Mouse (Mus musculus) heart, embryonic 11.5 days (tissue): ENCODE data around the gene Hhatl. TPM values are rescaled to one million over a fixed set of nuclear protein-coding genes. Genes with fewer than 3 reads are reported as not detected.

Source experiments
- ATAC-seq: fragments of 200-750 bp; cut with Nextera tagmentation; replicated peaks from 2 replicates; pipeline ENCODE4 v1.8.0; 2017; ENCODE audit warnings: moderate library complexity; ENCODE audit not compliant: insufficient number of reproducible peaks, low FRiP score, low TSS enrichment
- H3K27ac ChIP-seq: fragments of 300-500 bp; sonication (generic); 2 replicates; pipeline ENCODE4 v1.5.1; 2014; ENCODE audit warnings: mild to moderate bottlenecking, low read depth, low read length
- H3K27me3 ChIP-seq: fragments of 300-500 bp; sonication (generic); 2 replicates; pipeline ENCODE4 v1.6.1; 2014; ENCODE audit warnings: mild to moderate bottlenecking, low read length, mixed read lengths; ENCODE audit not compliant: control insufficient read depth, insufficient read depth
- H3K36me3 ChIP-seq: fragments of 300-500 bp; sonication (generic); 2 replicates; pipeline ENCODE4 v1.6.1; 2014; ENCODE audit warnings: mild to moderate bottlenecking, low read length, moderate library complexity, mixed read lengths; ENCODE audit not compliant: control insufficient read depth, insufficient read depth
- H3K4me1 ChIP-seq: fragments of 300-500 bp; sonication (generic); 2 replicates; pipeline ENCODE4 v1.6.1; 2014; ENCODE audit warnings: low read length; ENCODE audit not compliant: control insufficient read depth, insufficient read depth
- H3K4me2 ChIP-seq: fragments of 300-500 bp; sonication (generic); 2 replicates; pipeline ENCODE4 v1.6.1; 2014; ENCODE audit warnings: mild to moderate bottlenecking, moderate library complexity
- H3K4me3 ChIP-seq: fragments of 300-500 bp; sonication (generic); 2 replicates; pipeline ENCODE4 v1.5.1; 2014; ENCODE audit warnings: low read depth, low read length
- H3K9ac ChIP-seq: fragments of 300-500 bp; sonication (generic); 2 replicates; pipeline ENCODE4 v1.6.1; 2014; ENCODE audit warnings: mild to moderate bottlenecking, low read depth, low read length, moderate library complexity
- H3K9me3 ChIP-seq: fragments of 300-500 bp; sonication (generic); replicated peaks from 2 replicates; pipeline ENCODE4 v1.6.1; 2016; ENCODE audit warnings: low read length; ENCODE audit not compliant: control insufficient read depth
- WGBS: fragments of 180-500 bp; shearing (Covaris S2); extraction: QIAGEN DNeasy Blood & Tissue Kit; methylation state at CpG from one replicate; pipeline ENCODE4 v1.1.7; 2014; ENCODE audit not compliant: insufficient replicate concordance; 5-methylcytosine and 5-hydroxymethylcytosine counted together
- polyA plus RNA-seq: library from polyadenylated mRNA; unstranded; fragments of >200 nt; fragmentation: Nextera tagmentation; extraction: Ambion mirVana; gene quantifications from 2 replicates; pipeline ENCODE4 v1.2.1, GENCODE M21; 2014

Gene Hhatl
- polyA plus RNA-seq, 1 experiment from 2014 or later, result 3.6 TPM

DNA sequence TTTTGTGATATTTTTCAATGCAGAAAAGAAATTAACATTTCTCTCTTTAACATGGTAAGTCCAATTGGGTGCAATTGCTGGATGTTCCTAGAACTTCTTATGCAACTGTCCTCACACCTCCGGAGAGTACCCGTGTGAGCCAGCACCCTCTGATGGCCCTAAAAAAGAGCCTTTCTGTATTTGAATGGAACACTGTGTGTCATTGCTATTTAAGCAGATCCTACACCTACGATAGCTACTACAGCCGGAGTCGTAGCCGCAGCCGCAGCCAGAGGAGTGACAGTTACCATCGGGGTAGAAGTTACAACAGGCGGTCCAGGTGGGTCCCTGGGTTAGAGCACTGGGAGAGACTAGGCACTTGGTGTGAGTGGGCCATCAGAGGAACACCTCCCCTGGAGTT, 39.5 kb downstream of the Hhatl start:
- H3K36me3 ChIP-seq, result peaks cover 60% of the 10 kb centered on the region
- H3K27ac ChIP-seq, result no peak overlapping the region
- H3K9ac ChIP-seq, result no peak overlapping the region
- no peak for ATAC-seq
- H3K4me3 ChIP-seq, result no peak overlapping the region
- H3K9me3 ChIP-seq, result no peaks in the 10 kb centered on the region
- H3K27me3 ChIP-seq, result no peaks in the 10 kb centered on the region; the same call in 1 of the 2 replicates
- no peak overlapping the region for H3K4me2 ChIP-seq
- peaks cover 2% of the 10 kb centered on the region; the same call in 1 of the 2 replicates for H3K4me1 ChIP-seq
- WGBS, result 90% methylated on average over 9 of the region's 9 CpGs

DNA sequence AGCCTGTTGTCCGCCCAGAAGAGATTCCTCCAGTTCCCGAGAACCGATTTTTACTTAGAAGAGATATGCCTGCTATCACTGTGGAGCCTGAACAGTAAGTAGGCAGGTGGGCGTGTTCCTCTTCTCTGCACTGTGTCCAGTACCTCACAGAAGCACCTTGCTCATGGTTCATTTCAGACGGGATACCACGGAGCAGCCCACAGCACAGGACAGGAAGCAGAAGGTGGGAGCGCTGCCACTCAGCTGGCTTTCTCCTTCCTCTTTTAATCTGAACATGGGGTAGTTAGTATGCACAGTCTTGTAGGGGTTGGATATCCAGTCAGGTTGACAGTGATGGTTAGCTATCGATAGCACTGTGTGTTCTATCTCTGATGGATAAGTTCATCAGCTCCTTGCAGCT, 48.3 kb downstream of the Hhatl start:
- peaks cover 54% of the 10 kb centered on the region for H3K36me3 ChIP-seq
- no peak overlapping the region for H3K27ac ChIP-seq
- H3K9me3 ChIP-seq, result no peaks in the 10 kb centered on the region
- H3K4me1 ChIP-seq, result no peaks in the 10 kb centered on the region
- H3K27me3 ChIP-seq, result no peaks in the 10 kb centered on the region
- whole genome bisulfite sequencing, result 85% methylated on average over 8 of the region's 8 CpGs
- H3K9ac ChIP-seq, result no peak overlapping the region
- no peak overlapping the region for H3K4me2 ChIP-seq
- ATAC-seq, result no peak
- no peak overlapping the region for H3K4me3 ChIP-seq

GRCm38 (mm10) chr9:121741168-121741567, 51.1 kb downstream of the Hhatl start:
- Histone ChIP-seq H3K36me3 (peaks cover 29% of the 10 kb centered on the region), H3K9ac (no peak overlapping the region), H3K27ac (no peak overlapping the region), H3K9me3 (no peaks in the 10 kb centered on the region), H3K4me1 (no peaks in the 10 kb centered on the region), H3K4me3 (no peak overlapping the region), H3K4me2 (no peak overlapping the region), H3K27me3 (no peaks in the 10 kb centered on the region)
- no peak for ATAC-seq
- WGBS, result 92% methylated on average over 3 of the region's 3 CpGs

- Histone ChIP-seq H3K4me1 (no peaks in the 10 kb centered on the region), H3K4me2 (no peak overlapping the region), H3K9me3 (no peaks in the 10 kb centered on the region), H3K9ac (no peak overlapping the region), H3K27me3 (no peaks in the 10 kb centered on the region), H3K36me3 (peaks cover 26% of the 10 kb centered on the region), H3K27ac (no peak overlapping the region), H3K4me3 (no peak overlapping the region)
- ATAC-seq, result no peak
- 87% methylated on average over 6 of the region's 6 CpGs for WGBS
Measured at GRCm38 (mm10) chr9:121740490-121740889, 51.8 kb downstream of the Hhatl start.

Other genes starting within 250 kb of the Hhatl start
- gene Lyzl4, start 150.4 kb downstream of the Hhatl start, polyA plus RNA-seq, result not detected in 2 replicates
- gene Vipr1, start 149.8 kb downstream of the Hhatl start, polyA plus RNA-seq, result 0.17 TPM in 1 of 2 replicates, not detected in the other
- gene Sec22c, start 87.0 kb downstream of the Hhatl start, polyA plus RNA-seq, result 4.3 and 4.8 TPM in 2 replicates
- gene Ss18l2, start 82.2 kb downstream of the Hhatl start, polyA plus RNA-seq, result 153 and 161 TPM in 2 replicates
- 46.8 and 64.6 TPM in 2 replicates for gene Nktr, start 73.3 kb downstream of the Hhatl start, polyA plus RNA-seq
- 7.1 and 7.8 TPM in 2 replicates for gene Zfp651, start 33.2 kb downstream of the Hhatl start, polyA plus RNA-seq
- gene Klhl40, start 14.9 kb downstream of the Hhatl start, polyA plus RNA-seq, result 0.59 and 0.84 TPM in 2 replicates
- gene Ccdc13, start 47.0 kb upstream of the Hhatl start, polyA plus RNA-seq, result 0.23 TPM in 1 of 2 replicates, not detected in the other
- 241 and 243 TPM in 2 replicates for gene Higd1a, start 65.9 kb upstream of the Hhatl start, polyA plus RNA-seq
- 0.10 TPM in 1 of 2 replicates, not detected in the other for gene Ackr2, start 105.8 kb upstream of the Hhatl start, polyA plus RNA-seq
- not detected in 2 replicates for gene Cyp8b1, start 123.8 kb upstream of the Hhatl start, polyA plus RNA-seq
- gene Fam198a, start 158.5 kb upstream of the Hhatl start, polyA plus RNA-seq, result 0.35 and 0.44 TPM in 2 replicates
- 8.8 and 10.6 TPM in 2 replicates for gene Pomgnt2, start 204.6 kb upstream of the Hhatl start, polyA plus RNA-seq